Mouse (Mus musculus): ENCODE data around the gene Hist1h4k. TPM values are rescaled to one million over a fixed set of nuclear protein-coding genes. Genes with fewer than 3 reads are reported as not detected.
"Not testable (repeated sequence)": the region's sequence is repeated elsewhere in the genome, so short reads cannot be mapped to it uniquely, and the experiment has no call there.

Hist1h4k gene
- total RNA-seq, 2 experiments from 2014 or later, result 39.5 to 45.0 TPM

GRCm38 (mm10) chr13:21754294-21755001 lies 4.1 kb upstream of the Hist1h4k start:
- DNase-seq, result peak in 1 of 2 experiments; percentile 31

GRCm38 (mm10) chr13:21753524-21754285 lies 3.4 kb upstream of the Hist1h4k start, which contains the start of the genes Hist1h2ak and Hist1h2bn:
Gene Hist1h2ak, minus strand, starts transcription at chr13:21753827.
Gene Hist1h2bn, plus strand, starts transcription at chr13:21754123.
- DNase-seq, result peak; percentile 75 to 84

GRCm38 (mm10) chr13:21753051-21753523 lies 2.8 kb upstream of the Hist1h4k start:
- DNase-seq, result no peak

- DNase-seq, result no peak
Observed at GRCm38 (mm10) chr13:21752356-21752755, 2.1 kb upstream of the Hist1h4k start.

- DNase-seq, result no peak
Observed at GRCm38 (mm10) chr13:21751827-21752226, 1.5 kb upstream of the Hist1h4k start.

GRCm38 (mm10) chr13:21751417-21751816 lies 1.1 kb upstream of the Hist1h4k start:
- no peak for DNase-seq

- no peak for DNase-seq
Observed at GRCm38 (mm10) chr13:21749387-21750158, 732 bp downstream of the Hist1h4k start.

GRCm38 (mm10) chr13:21745006-21745405 lies 5.3 kb downstream of the Hist1h4k start:
- DNase-seq, result no peak

- DNase-seq, result peak; percentile 65 to 69
Observed at GRCm38 (mm10) chr13:21734906-21735767, 15.2 kb downstream of the Hist1h4k start, which contains the start of gene Hist1h4j. Gene Hist1h4j, plus strand, starts transcription at chr13:21735064.

- peak; percentile 84 to 89 for DNase-seq
Observed at GRCm38 (mm10) chr13:21734010-21734905, 16.0 kb downstream of the Hist1h4k start.

- no peak for DNase-seq
Observed at GRCm38 (mm10) chr13:21733466-21733865, 16.8 kb downstream of the Hist1h4k start.

- DNase-seq, result no peak
Observed at GRCm38 (mm10) chr13:21729544-21729943, 20.8 kb downstream of the Hist1h4k start.

GRCm38 (mm10) chr13:21727948-21728572 lies 22.2 kb downstream of the Hist1h4k start:
- DNase-seq, result no peak

GRCm38 (mm10) chr13:21722993-21723836 lies 27.1 kb downstream of the Hist1h4k start:
- no peak for DNase-seq

- DNase-seq, result no peak
Observed at GRCm38 (mm10) chr13:21722373-21722925, 27.9 kb downstream of the Hist1h4k start.

GRCm38 (mm10) chr13:21721757-21722372 lies 28.4 kb downstream of the Hist1h4k start, which contains the start of gene Hist1h2bm:
Gene Hist1h2bm, plus strand, starts transcription at chr13:21722044.
- peak; percentile 64 to 69 for DNase-seq

GRCm38 (mm10) chr13:21721107-21721756 lies 29.1 kb downstream of the Hist1h4k start:
- DNase-seq, result not testable (repeated sequence)
